Mouse (Mus musculus) layer of hippocampus, adult 11-12 months (tissue): ENCODE data around the gene Dhx57.
A peak's percentile ranks its signal among the peaks of the same experiment; 100 is the strongest.
"Not testable (repeated sequence)": the region's sequence is repeated elsewhere in the genome, so short reads cannot be mapped to it uniquely, and the experiment has no call there.

Source experiments
- DNase-seq: peaks from one replicate; pipeline ENCODE4 v3.0.0; 2022; ENCODE audit warnings: low spot score

Dhx57 gene

GRCm38 (mm10) chr17:80254421-80254820 is 35.9 kb downstream of the Dhx57 start:
- no peak for DNase-seq

DNA sequence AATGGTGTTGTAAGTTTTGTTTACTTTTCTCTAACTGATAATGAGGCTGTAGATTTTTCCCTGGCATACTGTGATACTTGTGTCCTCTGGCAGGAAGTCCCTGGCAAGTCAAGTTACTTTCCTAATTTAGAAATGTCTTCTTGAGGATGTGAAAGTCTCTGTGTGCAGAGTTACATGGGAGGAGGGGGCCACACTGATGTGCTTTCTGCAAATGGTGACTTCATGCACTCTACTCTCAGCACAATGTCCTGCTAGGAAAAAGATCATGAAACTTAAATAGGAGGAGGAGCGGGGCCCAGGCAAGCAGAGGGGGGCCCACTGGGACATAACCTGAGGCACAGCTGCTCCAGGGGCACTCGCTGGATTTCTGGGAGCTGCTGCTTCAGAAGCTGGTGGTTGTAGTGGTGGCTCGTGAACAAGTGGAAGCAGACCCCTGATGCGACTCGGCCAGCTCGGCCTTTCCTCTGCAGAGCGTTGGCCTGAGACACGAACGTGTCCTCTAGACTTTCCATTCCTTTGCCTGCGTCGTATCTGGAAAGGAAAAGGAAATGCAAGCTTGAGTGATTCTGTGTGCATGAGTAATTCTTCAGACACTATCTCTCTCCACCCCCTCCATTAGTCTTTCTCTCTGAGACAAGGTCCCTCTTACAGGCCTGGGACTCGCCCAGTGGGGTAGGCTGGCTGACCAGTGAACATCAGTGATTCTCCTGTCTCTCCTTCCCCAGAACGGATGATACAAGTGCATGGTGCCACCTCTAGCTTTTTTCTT is 37.3 kb downstream of the Dhx57 start:
- DNase-seq: peak; percentile 26

DNA sequence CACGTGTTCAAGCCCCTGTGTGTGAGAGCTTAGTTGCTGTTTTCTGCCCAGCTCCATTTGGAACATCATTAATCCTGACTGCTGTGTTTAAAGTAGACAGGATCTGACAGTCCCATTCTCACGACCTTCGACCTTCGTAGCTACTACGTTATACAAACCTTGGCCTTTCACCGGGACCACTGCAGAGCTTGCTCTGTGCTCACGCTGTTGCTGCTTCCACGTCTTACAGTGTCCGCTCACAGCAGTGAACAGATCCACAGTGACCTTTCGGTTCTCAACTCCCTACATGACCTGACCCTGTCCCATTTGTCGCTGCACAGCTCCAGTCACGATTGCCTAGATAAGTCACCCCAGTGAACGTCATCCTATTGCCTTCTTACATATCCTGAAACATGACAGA is 47.2 kb downstream of the Dhx57 start:
- DNase-seq: no peak

DNA sequence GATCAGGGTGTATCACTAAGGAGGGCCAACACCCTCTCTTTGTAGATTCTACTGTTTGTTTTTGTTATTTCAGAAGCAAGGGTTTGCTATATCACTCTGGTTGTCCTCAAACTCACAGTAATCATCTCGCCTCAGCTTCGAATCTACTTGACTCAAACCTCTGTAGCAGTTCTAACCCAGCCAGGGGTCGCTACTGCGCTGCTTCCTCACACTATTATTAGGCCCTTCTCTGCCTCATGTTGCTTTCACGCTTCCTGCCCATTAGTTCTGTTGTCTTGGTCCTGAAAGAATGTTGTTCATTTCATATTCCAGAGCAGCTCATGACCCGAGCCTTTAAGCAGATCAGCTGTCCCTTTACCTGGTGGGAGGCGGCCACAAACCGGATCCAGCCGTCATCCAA is 48.7 kb downstream of the Dhx57 start:
- DNase-seq: no peak

GRCm38 (mm10) chr17:80237475-80237874 is 52.8 kb downstream of the Dhx57 start:
- DNase-seq: no peak

DNA sequence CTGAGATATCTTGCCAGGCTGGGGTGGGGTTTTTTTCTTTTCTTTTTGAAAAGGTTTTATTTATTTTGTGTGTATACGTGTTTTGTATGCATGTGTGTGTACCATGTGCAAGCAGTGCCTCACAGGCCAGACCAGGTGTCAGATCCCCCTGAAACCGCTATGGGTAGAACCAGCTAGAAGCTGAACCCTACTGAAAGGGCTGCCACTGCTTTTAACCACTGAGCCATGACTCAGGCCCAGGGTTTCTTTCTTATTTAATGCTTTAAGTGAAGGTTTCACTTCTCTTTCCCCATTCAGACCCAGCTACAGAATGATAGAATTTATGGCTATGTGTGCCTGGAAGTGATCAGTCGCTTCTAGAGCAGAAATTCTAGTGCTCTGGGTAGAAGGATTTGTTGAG is 53.5 kb downstream of the Dhx57 start:
- no peak for DNase-seq

DNA sequence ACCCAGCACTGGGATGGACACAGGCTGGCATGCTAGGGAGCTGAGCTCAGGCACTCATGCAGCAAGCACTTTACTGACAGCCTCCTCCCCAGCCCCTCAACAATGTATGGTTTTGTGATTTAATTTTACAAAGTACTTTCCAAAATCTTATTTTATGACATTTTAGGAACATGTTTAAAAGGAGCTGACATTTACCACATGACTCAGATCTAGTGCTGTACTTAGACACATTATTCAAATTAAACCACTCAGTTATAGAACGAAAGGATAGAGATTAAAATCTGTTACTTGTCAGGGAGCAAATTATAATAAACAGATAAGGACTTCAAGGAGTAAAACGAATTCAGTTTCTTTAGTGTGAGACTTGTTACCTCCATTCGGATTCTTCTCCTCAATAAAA is 54.8 kb downstream of the Dhx57 start:
- no peak for DNase-seq

DNA sequence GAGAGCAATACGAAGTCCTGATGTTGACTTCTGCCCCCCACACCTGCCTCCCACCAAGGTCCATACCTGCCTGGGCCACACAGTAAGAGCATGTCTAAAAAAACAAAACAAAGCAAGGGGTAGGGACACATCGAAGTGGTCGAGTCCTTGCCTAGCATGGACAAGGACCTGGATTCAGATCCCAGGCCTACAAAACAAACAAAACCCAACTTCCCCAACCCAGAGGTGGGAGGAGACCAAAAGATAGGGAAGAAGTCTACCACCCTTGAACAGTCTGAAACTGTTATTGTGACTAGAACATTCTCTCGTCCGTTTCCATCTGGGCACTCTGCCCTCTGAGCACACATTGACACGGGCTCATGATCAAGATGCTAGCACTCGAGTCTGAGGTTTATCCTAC is 55.9 kb downstream of the Dhx57 start:
- no peak for DNase-seq

DNA sequence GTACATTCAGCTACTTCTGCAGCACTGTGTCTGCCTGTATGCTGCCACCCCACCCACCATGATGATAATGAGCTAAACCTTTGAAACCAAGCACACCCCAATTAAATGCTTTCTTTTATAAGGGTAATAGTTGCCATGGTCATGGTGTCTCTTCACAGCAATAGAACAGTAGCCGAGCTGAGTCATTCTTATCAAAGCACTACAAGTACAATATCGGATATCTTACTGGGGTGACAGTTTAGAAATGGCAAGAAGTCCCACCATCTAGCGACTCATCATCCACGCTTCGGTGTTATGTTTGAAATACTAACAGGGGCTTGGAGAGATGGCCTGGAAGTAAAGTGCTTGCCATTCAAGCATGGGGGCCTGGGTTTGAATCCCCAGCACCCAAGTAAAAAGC is 56.4 kb downstream of the Dhx57 start:
- DNase-seq: no peak

DNA sequence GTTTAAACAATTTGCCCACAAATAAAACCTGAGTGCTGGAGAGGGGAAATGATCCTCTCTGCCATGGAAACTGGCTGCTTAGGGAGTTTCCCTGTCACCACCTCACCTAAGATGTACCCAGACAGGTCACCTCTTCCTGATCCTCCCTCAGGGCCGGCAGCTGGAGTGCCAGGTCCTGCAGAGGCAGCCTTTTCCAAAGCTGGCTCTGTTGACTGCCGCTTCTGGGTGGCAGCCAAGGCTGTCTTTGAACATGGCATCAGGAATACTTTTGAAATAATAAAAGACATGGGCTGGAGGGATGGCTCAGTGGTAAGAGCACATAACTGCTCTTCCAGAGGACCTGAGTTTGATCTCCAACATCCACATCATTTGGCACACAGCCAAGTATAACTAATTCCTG is 60.9 kb downstream of the Dhx57 start:
- no peak for DNase-seq

GRCm38 (mm10) chr17:80225142-80225541 is 65.1 kb downstream of the Dhx57 start:
- not testable (repeated sequence) for DNase-seq

DNA sequence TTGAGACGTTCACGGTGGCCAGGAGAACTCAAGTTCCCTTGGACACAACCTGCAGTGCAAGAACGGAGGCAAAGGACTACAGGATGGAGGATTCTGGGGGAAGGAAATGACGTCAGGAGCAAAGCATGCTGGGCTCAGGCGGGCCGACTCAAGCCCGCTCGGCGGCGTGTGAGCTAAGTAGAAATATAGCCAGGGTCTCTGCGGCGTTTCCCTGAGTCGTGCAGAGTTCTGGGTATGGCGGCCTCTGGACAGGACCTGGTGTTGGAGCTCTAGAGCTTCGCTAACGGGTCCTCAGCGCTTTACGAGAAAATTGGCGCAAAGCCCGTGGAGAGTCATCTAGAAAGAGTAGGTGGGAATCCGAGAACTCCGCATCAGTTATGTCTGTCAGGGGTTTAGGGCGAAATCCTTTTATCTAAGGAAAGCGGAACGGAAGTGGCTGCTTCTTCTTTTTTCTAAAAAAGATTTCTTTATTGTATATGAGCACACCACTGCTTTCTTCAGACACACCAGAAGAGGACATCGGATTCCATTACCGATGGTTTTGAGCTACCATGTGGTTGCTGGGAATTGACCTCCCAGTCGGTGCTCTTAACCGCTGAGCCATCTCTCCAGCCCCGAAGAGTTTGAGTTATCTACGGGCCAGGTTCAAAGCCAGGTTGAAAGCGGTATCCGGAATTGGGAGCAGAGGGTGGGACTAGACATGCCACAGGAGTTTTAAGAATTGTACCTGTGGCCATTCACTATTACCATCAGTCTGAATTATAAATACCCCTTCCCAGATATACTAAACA is 65.8 kb downstream of the Dhx57 start, which contains the start of gene Gemin6:
Gene Gemin6 (plus strand): TSS at position 116 of the 791 bp plus-strand sequence.
- peak; percentile 86 for DNase-seq

DNA sequence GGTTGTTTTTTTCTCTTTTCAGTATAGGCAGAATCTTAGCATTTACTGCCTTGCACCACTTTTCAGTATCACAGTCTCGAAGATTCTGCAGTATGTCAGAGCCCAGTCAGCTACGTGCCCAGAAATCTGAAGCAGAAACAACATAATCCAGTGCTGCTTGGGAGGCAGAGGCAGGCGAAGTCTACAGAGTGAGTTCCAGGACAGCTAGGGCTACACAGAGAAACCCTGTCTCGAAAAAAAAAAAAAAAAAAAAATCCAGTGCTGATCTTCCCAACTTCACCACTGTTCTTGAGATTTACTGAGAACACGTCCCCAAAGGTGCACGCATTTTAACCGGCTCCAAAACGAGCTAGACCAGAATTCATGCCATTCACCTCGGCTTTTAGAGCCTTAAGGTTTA is 66.4 kb downstream of the Dhx57 start:
- no peak for DNase-seq

DNA sequence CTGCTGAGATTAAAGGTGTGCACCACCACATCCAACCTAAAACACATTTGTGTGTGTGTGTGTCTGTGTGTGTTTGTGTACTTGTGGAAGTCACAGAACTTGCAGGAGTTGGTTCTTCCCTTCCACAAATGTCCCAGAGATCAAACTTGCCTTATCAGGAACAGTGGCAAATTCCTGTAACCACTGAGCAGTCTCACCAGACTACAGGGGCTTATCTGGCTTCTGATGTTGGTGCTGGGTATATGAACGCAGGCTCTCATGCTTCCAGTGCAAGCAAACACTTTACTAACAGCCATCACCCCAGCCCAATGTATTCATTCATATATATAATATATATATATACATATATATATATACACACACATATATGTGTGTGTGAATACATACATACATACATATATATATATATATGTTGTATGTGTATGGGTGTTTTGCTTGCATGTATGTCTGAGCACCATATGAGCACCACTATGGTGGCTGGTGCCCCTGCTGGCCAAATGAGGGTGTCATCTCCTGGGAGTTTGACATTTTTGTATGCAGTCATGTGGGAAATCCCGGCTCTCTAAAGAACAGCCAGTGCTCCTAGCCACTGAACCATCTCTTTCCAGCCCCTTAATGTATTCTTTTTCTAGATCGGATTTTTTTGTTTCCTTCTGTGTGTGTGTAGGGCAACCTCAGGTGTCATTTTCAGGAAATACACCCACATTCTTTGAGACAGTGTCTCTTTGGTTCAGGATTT is 68.2 kb downstream of the Dhx57 start:
- no peak for DNase-seq

DNA sequence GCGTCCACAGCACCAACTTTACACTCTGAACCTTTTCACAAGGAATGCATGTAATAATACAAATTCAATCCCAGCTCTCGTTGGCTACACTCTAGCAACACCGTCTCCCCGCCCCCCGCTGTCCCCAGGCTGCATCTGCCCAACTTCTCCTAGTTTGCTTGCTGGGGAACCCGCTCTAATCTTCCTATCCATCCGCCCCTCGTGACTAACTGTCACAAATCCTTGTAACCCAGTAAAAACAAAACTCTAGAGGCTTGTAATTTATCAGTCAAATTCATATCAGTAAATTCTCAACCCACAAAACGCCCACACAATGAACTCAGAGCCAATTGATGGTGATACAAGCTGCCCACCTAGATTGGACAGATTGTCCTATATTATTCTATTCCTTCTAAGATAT is 69.1 kb downstream of the Dhx57 start:
- DNase-seq: no peak

DNA sequence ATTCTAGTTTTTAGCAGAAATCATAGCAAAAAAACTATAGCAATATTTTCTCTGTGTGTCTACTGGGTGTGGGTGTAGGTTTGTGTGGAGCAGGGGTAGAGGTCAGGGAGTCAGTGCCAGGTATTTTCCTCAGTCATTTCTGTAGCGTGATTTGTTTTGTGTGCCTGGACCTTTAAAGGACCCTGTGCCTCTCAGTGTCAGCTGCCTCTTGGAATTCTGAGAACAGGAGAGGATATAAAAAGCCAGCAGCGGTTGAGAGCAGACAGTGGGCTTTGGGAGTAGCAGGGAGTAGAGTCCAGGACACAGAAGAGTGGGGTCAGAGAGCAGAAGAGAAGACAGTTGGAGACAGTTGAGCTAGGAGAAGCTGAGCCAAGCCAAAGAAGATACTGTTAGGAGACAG is 70.1 kb downstream of the Dhx57 start:
- DNase-seq: no peak

DNA sequence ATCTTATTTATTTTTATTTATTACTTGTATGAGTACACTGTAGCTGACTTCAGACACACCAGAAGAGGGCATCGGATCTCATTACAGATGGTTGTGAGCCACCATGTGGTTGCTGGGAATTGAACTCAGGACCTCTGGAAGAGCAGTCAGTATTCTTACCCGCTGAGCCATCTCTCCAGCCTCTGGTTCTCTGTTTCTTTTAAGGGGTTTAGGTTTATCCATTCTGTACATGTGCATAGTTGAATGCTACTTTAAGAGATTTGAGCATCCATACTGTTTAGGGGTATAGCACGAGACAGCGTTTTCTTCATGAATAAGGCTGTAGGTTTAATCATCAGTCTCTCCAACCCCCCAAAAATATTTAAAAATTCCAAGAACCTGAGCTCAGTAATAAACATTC is 76.3 kb downstream of the Dhx57 start:
- DNase-seq: not testable (repeated sequence)

DNA sequence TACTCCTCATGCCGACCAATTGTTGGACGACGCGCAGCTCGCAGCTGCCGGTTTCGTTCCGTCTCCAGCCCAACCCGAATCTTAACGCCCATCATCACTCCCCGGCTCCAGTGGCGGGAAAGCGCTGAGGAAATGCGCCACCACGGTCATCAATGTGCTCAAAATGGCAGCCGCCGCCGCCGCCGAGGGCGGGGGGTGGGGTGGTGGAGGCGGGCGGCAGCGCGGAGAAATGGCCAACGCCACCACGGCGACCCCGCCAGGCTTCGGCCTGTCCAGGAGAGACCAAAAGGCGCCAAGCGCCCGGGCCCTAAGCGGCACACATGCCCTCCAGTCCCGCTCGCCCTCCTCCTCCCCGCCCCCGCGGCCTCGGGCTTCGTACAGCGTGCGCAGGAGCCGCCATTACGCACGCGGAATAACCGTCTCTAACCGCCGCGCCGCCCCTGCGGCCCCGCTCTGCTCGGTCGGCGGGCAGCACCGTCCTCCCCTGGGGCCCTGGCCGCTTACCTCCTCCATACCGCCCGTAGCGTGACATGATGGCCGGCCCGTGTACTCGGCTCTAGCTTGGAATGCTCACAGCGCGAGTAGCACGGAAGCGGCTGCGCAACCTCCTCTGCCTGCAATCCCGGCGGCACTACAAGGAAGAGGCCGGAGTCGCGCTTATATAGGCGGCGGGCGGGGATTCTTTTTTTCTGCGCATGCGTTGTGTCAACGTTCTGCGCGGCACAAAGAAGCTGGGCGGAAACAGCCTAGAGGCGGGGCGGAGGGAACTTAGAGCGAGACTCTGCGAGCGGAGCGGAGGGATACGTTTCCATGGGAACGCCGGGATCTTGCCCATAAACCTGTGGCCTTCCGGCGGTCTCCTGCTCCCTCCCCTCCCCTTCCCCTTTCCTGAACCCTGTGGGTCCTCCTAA is 83.3 kb downstream of the Dhx57 start, which contains the start of the genes Srsf7 and Ttc39d:
Gene Srsf7 (minus strand): TSS at position 637 of the 911 bp plus-strand sequence.
Gene Ttc39d (plus strand): TSS at position 790 of the 911 bp plus-strand sequence.
- peak; percentile 98 for DNase-seq

GRCm38 (mm10) chr17:80206301-80206670 is 84.0 kb downstream of the Dhx57 start:
- peak; percentile 41 for DNase-seq

DNA sequence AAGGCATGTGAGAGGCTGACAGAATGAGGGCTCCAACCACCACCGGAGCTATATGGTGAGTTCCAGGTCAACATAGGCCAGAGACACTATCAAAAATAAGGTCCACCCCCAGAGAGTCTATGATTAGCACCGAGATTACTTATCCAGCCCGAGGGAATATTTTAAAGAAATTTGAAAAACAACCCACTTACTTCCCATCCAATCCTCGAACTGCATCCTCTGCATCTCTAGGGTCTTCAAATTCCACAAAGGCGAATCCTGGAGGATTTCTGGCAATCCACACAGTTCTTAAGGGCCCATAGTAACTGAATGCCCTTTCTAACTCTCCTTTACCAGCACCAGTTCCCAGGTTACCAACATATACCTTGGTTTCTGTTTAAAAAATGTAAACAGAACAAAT is 84.6 kb downstream of the Dhx57 start:
- no peak for DNase-seq

DNA sequence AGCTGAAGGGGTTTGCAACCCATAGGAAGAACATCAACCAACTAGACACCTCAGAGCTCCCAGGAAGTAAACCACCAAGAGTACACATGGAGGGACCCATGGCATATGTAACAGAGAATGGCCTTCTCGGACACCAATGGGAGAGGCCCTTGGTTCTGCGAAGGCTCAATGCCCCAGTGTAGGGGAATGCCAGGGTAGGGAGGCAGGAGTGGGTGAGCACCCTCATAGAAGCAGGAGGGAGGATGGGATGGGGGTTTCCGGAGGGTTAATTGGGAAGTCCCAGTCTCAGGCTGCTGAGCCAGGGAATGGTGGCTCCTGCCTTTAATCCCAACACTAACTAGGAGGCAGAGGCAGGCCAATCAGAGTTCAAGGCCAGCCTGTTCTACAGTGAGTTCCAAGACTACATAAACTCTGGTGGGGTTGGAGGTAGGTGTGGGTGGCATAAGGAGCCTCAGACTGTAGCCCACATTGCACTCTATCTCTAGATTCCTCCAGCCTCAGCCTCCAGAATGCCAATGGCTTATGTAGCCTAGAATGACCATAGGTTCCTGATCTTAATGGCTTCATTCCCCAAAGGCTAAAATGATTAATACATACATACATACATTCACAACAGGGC is 91.0 kb downstream of the Dhx57 start:
- no peak for DNase-seq
